Mouse (Mus musculus) forebrain, embryonic 10.5 days (tissue): ENCODE measurements at regions not wholly inside any gene's neighbourhood (a gene's known extent, or its start where the extent isn't known, plus 50 kb on each side); places are given as distances from the start of the nearest gene placed in this dataset.

Source experiments
- DNase-seq: peaks from one replicate; pipeline ENCODE4 v3.0.0-alpha.2; 2017; ENCODE audit warnings: low spot score; ENCODE audit errors: extremely low spot score
- H3K27ac ChIP-seq: fragments of 300-500 bp; sonication (generic); 2 replicates; pipeline ENCODE4 v1.5.1; 2016; ENCODE audit warnings: mild to moderate bottlenecking
- H3K27me3 ChIP-seq: fragments of 300-500 bp; sonication (generic); 2 replicates; pipeline ENCODE4 v1.6.1; 2016; ENCODE audit warnings: mild to moderate bottlenecking; ENCODE audit not compliant: poor library complexity, severe bottlenecking
- H3K36me3 ChIP-seq: fragments of 300-500 bp; sonication (generic); replicated peaks from 2 replicates; pipeline ENCODE4 v1.6.1; 2016; ENCODE audit warnings: mild to moderate bottlenecking, moderate library complexity
- H3K4me1 ChIP-seq: fragments of 300-500 bp; sonication (generic); 2 replicates; pipeline ENCODE4 v1.6.1; 2016
- H3K4me3 ChIP-seq: fragments of 300-500 bp; sonication (generic); 2 replicates; pipeline ENCODE4 v1.5.1; 2016; ENCODE audit warnings: mild to moderate bottlenecking, moderate library complexity
- H3K9me3 ChIP-seq: fragments of 300-500 bp; sonication (generic); 2 replicates; pipeline ENCODE4 v1.6.1; 2016; ENCODE audit warnings: mild to moderate bottlenecking, moderate library complexity
- WGBS: fragments of 180-500 bp; shearing (Covaris S2); methylation state at CpG from one replicate; pipeline ENCODE4 v1.1.7; 2016; 5-methylcytosine and 5-hydroxymethylcytosine counted together

DNA sequence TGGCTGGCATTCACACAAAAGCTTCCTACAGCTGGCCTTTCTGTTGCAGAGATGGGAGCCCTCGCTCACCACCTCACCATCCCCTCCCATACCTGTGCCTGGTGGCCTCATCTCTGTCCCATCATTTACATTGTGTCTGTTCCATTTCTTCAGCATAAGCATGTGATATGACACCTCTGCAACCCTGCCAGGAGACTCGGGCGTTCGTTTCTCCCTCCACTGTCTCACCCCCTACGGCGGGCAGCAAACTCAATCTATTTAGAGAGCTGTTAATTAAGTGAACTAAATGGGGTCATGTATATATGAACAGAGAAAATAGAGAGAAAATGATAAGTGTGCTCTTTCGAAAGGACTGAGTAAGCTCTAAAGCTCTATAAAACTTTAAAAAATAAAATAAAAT lies 106.0 kb downstream of the Elovl4 start:
- Histone ChIP-seq H3K9me3 (no peaks in the 10 kb centered on the region), H3K4me1 (0 out of 2 replicates have a peak, but pooled peaks cover 4% of the 10 kb centered on the region), H3K36me3 (no peaks in the 10 kb centered on the region), H3K4me3 (no peak overlapping the region), H3K27ac (no peak overlapping the region), H3K27me3 (no peaks in the 10 kb centered on the region)
- 91% methylated on average over 7 of the region's 7 CpGs for WGBS
- no peak for DNase-seq

DNA sequence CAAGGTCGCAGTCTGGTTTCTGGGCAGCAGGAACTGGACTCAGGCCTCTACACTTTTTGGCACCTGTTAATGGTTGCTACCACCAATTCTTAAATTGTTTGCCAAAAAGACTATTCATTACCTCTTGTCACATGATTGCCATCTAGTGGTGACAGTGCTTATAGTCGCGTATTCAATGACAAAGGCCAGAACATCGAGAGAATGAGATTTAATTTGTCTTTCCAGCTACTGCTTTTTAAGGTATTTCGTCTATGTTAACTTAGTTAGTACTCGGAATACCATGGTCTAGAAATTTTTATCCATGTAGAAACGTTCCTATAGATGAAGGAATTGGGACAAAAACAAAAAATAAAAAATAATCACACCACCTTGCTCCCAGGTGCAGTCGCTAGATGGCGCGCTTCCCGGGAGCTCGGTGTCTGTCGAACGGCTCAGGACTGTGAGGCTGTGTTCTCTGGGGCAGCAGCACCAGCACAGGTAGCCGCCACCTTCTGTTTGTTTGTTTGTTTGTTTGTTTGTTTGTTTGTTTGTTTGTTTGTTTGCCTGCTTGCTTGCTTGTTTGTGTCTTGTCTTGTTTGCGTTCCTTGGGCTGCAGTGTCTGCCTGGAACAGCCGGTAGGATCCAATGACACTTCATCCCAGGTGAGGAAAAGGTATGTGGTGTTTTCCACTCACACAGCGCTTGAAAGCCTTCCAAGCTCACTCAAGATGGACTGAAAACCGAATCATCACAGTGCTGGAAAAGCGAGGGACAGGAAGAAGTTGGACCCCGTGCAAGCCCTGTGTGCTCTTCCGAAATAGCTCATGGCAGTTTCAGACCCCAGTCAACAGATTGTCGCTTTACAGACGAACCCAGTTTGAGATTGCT lies 114.5 kb downstream of the Elovl4 start:
- Histone ChIP-seq H3K4me3 (peak overlapping the region; percentile 44), H3K27ac (peak overlapping the region; percentile 83), H3K9me3 (no peaks in the 10 kb centered on the region), H3K27me3 (peaks cover 26% of the 10 kb centered on the region), H3K4me1 (peaks cover 16% of the 10 kb centered on the region), H3K36me3 (no peaks in the 10 kb centered on the region)
- 22% methylated on average over 24 of the region's 24 CpGs for WGBS
- DNase-seq: peak; percentile 58
